Mouse (Mus musculus): Measurements from ENCODE around the gene Fam111a. TPM values are rescaled to one million over a fixed set of nuclear protein-coding genes. Genes with fewer than 3 reads are reported as not detected.
"Not testable (repeated sequence)": the region's sequence is repeated elsewhere in the genome, so short reads cannot be mapped to it uniquely, and the experiment has no call there.

Fam111a gene
- not detected in 2 replicates for polyA plus RNA-seq (2012; ENCODE audit: insufficient read depth, insufficient read length, low replicate concordance, missing spikeins)

GRCm38 (mm10) chr19:12545440-12545839 lies at the start of gene Fam111a:
TSS of gene Fam111a (plus strand) at chr19:12545740.
- 96% methylated on average over 11 of the region's 11 CpGs for WGBS
- H3K27ac ChIP-seq (ENCODE audit: insufficient read depth, low read depth, low read length); H3K4me1 ChIP-seq (ENCODE audit: control insufficient read depth, insufficient read depth, low read length); H3K4me3 ChIP-seq (ENCODE audit: insufficient read depth, low read depth, low read length): not testable (repeated sequence)

- TF ChIP-seq POLR2A (IDR thresholded peaks at IDR 0.05; ENCODE audit: insufficient read depth, low read depth, low read length) = no peak
- no peak for TF ChIP-seq CTCF (IDR thresholded peaks at IDR 0.05; ENCODE audit: insufficient read depth, low read depth, low read length)
- 81% methylated on average over 2 of the region's 2 CpGs for WGBS
- Histone ChIP-seq H3K27ac (ENCODE audit: insufficient read depth, low read depth, low read length) (no peak overlapping the region), H3K4me3 (ENCODE audit: insufficient read depth, low read depth, low read length) (no peak overlapping the region), H3K4me1 (ENCODE audit: control insufficient read depth, insufficient read depth, low read length) (peaks cover 17% of the 10 kb centered on the region)
These were observed 49.3 kb upstream of the Fam111a start for GRCm38 (mm10) chr19:12496241-12496640.

GRCm38 (mm10) chr19:12497909-12498308 lies 47.6 kb upstream of the Fam111a start:
- WGBS = 72% methylated on average over 2 of the region's 2 CpGs

GRCm38 (mm10) chr19:12498321-12498720 lies 47.2 kb upstream of the Fam111a start:
- Histone ChIP-seq H3K27ac (ENCODE audit: insufficient read depth, low read depth, low read length) (no peak overlapping the region), H3K4me3 (ENCODE audit: insufficient read depth, low read depth, low read length) (no peak overlapping the region), H3K4me1 (ENCODE audit: control insufficient read depth, insufficient read depth, low read length) (peaks cover 12% of the 10 kb centered on the region)
- 62% methylated on average over 4 of the region's 4 CpGs for WGBS
- TF ChIP-seq POLR2A (IDR thresholded peaks at IDR 0.05; ENCODE audit: insufficient read depth, low read depth, low read length) (no peak), CTCF (IDR thresholded peaks at IDR 0.05; ENCODE audit: insufficient read depth, low read depth, low read length) (no peak)

More at GRCm38 (mm10) chr19:12497909-12498308, 47.6 kb upstream of the Fam111a start:
- TF ChIP-seq POLR2A (IDR thresholded peaks at IDR 0.05; ENCODE audit: insufficient read depth, low read depth, low read length) (no peak), CTCF (IDR thresholded peaks at IDR 0.05; ENCODE audit: insufficient read depth, low read depth, low read length) (no peak)
- Histone ChIP-seq H3K4me3 (ENCODE audit: insufficient read depth, low read depth, low read length) (no peak overlapping the region), H3K4me1 (ENCODE audit: control insufficient read depth, insufficient read depth, low read length) (peaks cover 12% of the 10 kb centered on the region), H3K27ac (ENCODE audit: insufficient read depth, low read depth, low read length) (no peak overlapping the region)

- TF ChIP-seq CTCF (IDR thresholded peaks at IDR 0.05; ENCODE audit: insufficient read depth, low read depth, low read length) (no peak), POLR2A (IDR thresholded peaks at IDR 0.05; ENCODE audit: insufficient read depth, low read depth, low read length) (no peak)
- Histone ChIP-seq H3K4me1 (ENCODE audit: control insufficient read depth, insufficient read depth, low read length) (peaks cover 8% of the 10 kb centered on the region), H3K4me3 (ENCODE audit: insufficient read depth, low read depth, low read length) (no peak overlapping the region), H3K27ac (ENCODE audit: insufficient read depth, low read depth, low read length) (no peak overlapping the region; the same call in 1 of the 2 replicates)
- whole genome bisulfite sequencing = 52% methylated on average over 1 of the region's 1 CpGs
These were observed 46.6 kb upstream of the Fam111a start for GRCm38 (mm10) chr19:12498941-12499340.

- 37% methylated on average over 2 of the region's 2 CpGs for WGBS
- Histone ChIP-seq H3K4me3 (ENCODE audit: insufficient read depth, low read depth, low read length) (no peak overlapping the region), H3K27ac (ENCODE audit: insufficient read depth, low read depth, low read length) (no peak overlapping the region), H3K4me1 (ENCODE audit: control insufficient read depth, insufficient read depth, low read length) (peaks cover 8% of the 10 kb centered on the region)
- TF ChIP-seq POLR2A (IDR thresholded peaks at IDR 0.05; ENCODE audit: insufficient read depth, low read depth, low read length) (no peak), CTCF (IDR thresholded peaks at IDR 0.05; ENCODE audit: insufficient read depth, low read depth, low read length) (no peak)
These were observed 46.1 kb upstream of the Fam111a start for GRCm38 (mm10) chr19:12499485-12499884.

GRCm38 (mm10) chr19:12500124-12500523 lies 45.4 kb upstream of the Fam111a start:
- Histone ChIP-seq H3K4me1 (ENCODE audit: control insufficient read depth, insufficient read depth, low read length) (peaks cover 8% of the 10 kb centered on the region), H3K27ac (ENCODE audit: insufficient read depth, low read depth, low read length) (peak overlapping the region; percentile 28; the same call in 1 of the 2 replicates), H3K4me3 (ENCODE audit: insufficient read depth, low read depth, low read length) (peak overlapping the region; percentile 69)
- TF ChIP-seq CTCF (IDR thresholded peaks at IDR 0.05; ENCODE audit: insufficient read depth, low read depth, low read length) (no peak), POLR2A (IDR thresholded peaks at IDR 0.05; ENCODE audit: insufficient read depth, low read depth, low read length) (no peak)
- WGBS = 4% methylated on average over 3 of the region's 3 CpGs

GRCm38 (mm10) chr19:12500881-12501311 lies 44.6 kb upstream of the Fam111a start:
- TF ChIP-seq POLR2A (IDR thresholded peaks at IDR 0.05; ENCODE audit: insufficient read depth, low read depth, low read length) = no peak
- no peak for TF ChIP-seq CTCF (IDR thresholded peaks at IDR 0.05; ENCODE audit: insufficient read depth, low read depth, low read length)
- peaks cover 8% of the 10 kb centered on the region for H3K4me1 ChIP-seq (ENCODE audit: control insufficient read depth, insufficient read depth, low read length)
- peak overlapping the region; percentile 69 for H3K4me3 ChIP-seq (ENCODE audit: insufficient read depth, low read depth, low read length)
- under 1% methylated on average over 37 of the region's 38 CpGs for WGBS
- H3K27ac ChIP-seq (ENCODE audit: insufficient read depth, low read depth, low read length) = peak overlapping the region; percentile 64

GRCm38 (mm10) chr19:12501370-12502347 lies 43.9 kb upstream of the Fam111a start, which contains the start of gene Dtx4:
TSS of gene Dtx4 (minus strand) at chr19:12501454.
- Histone ChIP-seq H3K27ac (ENCODE audit: insufficient read depth, low read depth, low read length) (peak within 1 kb of the TSS; percentile 64), H3K4me3 (ENCODE audit: insufficient read depth, low read depth, low read length) (peak within 1 kb of the TSS; percentile 69), H3K4me1 (ENCODE audit: control insufficient read depth, insufficient read depth, low read length) (peaks cover 8% of the 10 kb centered on the region)
- TF ChIP-seq POLR2A (IDR thresholded peaks at IDR 0.05; ENCODE audit: insufficient read depth, low read depth, low read length) = 0 out of 2 replicates have a peak, but pooled peaks have one; percentile 18
- peak; percentile 90 for TF ChIP-seq CTCF (IDR thresholded peaks at IDR 0.05; ENCODE audit: insufficient read depth, low read depth, low read length)
- WGBS = under 1% methylated on average over 80 of the region's 80 CpGs

All from olfactory bulb, adult 2 months (tissue).